Mouse (Mus musculus) liver, adult 2 months (tissue): ENCODE results near the gene Lamtor3.
"Not testable (repeated sequence)": the region's sequence is repeated elsewhere in the genome, so short reads cannot be mapped to it uniquely, and the experiment has no call there.

Experiments
- CTCF ChIP-seq: fragments of 200-500 bp; IDR thresholded peaks from 2 replicates; pipeline ENCODE4 v1.5.1; 2011; ENCODE audit warnings: low read depth, low read length, control low read depth
- POLR2A ChIP-seq: fragments of 200-500 bp; IDR thresholded peaks from 2 replicates; pipeline ENCODE4 v1.6.1; 2011; ENCODE audit warnings: low read length, control low read depth; ENCODE audit not compliant: insufficient read depth; ENCODE audit errors: extremely low read depth

GRCm38 (mm10) chr3:137951302-137951701 lies 33.0 kb downstream of the Lamtor3 start:
- TF ChIP-seq POLR2A, CTCF: not testable (repeated sequence)
